Mouse (Mus musculus) cortical plate, adult 2 months (tissue): Measurements from ENCODE around the gene Chchd2.

Source experiments
- CTCF ChIP-seq: fragments of 200-500 bp; IDR thresholded peaks from 2 replicates; pipeline ENCODE4 v1.5.1; 2011; ENCODE audit warnings: mild to moderate bottlenecking, control low read depth, low read length; ENCODE audit not compliant: insufficient read depth; ENCODE audit errors: extremely low read depth
- POLR2A ChIP-seq: fragments of 200-500 bp; IDR thresholded peaks from 2 replicates; pipeline ENCODE4 v1.6.1; 2011; ENCODE audit warnings: mild to moderate bottlenecking, low read length, control low read depth; ENCODE audit not compliant: insufficient read depth; ENCODE audit errors: extremely low read depth

DNA sequence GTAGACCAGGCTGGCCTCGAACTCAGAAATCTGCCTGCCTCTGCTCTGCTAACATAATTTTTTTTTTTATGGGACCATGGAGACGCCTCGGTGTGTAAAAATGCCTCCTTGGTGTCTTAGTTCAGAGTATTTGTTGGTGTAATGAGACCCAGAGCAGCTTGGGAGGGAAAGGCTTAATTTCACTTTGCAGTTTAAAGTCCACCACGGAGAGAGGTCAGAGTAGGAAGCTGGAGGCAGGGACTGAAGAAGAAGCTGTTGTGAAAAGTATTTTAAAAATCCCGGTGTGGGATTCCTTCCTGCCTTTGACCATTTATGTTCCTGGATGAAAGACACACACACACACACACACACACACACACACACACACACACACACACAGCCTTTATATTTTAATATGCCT is 38.7 kb upstream of the Chchd2 start:
- TF ChIP-seq CTCF: no peak
- no peak for TF ChIP-seq POLR2A
